Mouse (Mus musculus) hematopoietic stem cell, adult 5-6 weeks (primary cell): ENCODE results near the gene Dnajb13. TPM values are rescaled to one million over a fixed set of nuclear protein-coding genes. Genes with fewer than 3 reads are reported as not detected.
A peak's percentile ranks its signal among the peaks of the same experiment; 100 is the strongest.
"Not testable (repeated sequence)": the region's sequence is repeated elsewhere in the genome, so short reads cannot be mapped to it uniquely, and the experiment has no call there.

Experiments
- ATAC-seq, 2 experiments: fragments of 125-278 bp in 1 of 2; replicated peaks in 1 of 2; 2 replicates each; pipeline ENCODE4 v1.8.0; 2016 to 2017; ENCODE audit warnings: inconsistent platforms in 2 of 2, mild to moderate bottlenecking in 2 of 2, moderate number of reproducible peaks in 2 of 2, low read depth in 1 of 2, moderate TSS enrichment in 1 of 2; ENCODE audit not compliant: low FRiP score in 2 of 2, poor library complexity in 2 of 2, severe bottlenecking in 2 of 2, insufficient read depth in 1 of 2, low TSS enrichment in 1 of 2
- total RNA-seq: library from RNA; stranded (forward); fragments of 172-1452, 232-1000 nt; gene quantifications from 2 replicates; pipeline ENCODE4 v1.2.3, GENCODE M21; 2017

Gene Dnajb13
- total RNA-seq, 1 experiment from 2014 or later = 0.25 TPM

DNA sequence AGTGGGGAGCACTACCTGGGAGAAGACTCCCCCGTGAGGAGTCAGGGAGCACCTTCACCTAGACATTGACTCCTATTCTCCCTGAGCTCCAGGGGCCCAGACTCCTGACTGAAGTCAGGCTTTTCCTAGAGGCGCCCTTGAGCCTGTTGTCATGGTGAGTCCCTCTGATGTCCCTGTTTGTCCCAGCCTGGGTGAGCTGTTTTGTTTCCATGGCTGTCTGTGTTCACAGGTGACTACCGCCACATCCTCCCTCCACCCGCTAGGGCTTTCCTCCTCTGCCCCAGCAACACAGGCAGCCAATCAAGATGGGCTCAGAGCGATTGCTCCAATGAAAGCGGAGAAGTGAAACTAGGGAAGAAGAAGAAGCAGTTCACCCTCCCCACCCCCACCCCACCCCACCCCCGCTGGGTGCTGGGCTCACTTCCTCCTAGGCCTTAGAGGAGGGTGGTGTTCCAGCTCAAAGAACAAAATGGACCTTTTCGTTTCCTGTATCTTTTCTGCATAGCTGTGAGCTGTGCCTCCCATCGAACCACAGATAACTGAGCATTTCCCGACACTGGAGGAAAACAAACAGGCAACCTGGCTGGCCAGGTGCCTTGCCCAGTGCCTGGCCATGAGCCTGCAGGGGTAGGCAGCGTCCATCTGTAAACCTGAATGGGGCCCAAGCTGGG lies 19.0 kb downstream of the Dnajb13 start:
- peak; percentile 69 to 80 for ATAC-seq

DNA sequence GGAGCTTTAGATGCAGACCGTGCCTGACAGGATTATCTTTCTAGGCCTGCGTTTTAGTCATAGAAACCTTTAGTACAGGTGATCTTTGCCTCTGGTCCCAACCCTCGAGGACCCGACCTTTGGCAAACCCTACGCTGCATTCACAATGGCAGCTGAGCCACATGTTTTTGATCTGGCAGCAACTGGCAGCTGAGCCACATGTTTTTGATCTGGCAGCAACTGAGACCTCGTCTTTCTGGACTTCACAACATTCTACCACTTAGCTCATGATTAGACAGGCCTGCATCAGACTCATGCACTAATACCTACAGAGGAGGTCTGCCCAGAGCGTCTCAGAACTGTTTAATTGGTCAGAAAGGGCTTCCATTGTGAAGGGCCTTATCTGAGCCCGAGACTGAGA lies 19.7 kb downstream of the Dnajb13 start:
- no peak for ATAC-seq

DNA sequence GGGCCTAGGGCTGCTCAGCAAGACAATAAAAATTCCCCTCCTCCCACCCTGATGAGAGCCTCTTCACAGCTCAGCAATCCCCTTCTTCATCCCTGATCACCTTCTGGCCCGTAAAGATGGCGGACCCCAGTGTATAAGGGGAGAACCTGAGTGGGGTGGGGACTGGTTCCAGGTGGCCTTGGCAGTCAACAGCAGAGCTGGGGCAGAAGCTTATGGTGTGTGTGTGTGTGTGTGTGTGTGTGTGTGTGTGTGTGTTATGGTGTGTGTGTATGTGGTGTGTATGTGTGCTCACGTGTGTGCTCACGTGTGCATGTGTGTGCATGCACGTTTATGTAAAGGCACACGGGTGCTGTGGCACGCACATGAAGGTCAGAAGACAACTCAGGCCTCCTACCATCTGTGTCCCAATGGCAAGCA lies 20.3 kb downstream of the Dnajb13 start:
- no peak for ATAC-seq

DNA sequence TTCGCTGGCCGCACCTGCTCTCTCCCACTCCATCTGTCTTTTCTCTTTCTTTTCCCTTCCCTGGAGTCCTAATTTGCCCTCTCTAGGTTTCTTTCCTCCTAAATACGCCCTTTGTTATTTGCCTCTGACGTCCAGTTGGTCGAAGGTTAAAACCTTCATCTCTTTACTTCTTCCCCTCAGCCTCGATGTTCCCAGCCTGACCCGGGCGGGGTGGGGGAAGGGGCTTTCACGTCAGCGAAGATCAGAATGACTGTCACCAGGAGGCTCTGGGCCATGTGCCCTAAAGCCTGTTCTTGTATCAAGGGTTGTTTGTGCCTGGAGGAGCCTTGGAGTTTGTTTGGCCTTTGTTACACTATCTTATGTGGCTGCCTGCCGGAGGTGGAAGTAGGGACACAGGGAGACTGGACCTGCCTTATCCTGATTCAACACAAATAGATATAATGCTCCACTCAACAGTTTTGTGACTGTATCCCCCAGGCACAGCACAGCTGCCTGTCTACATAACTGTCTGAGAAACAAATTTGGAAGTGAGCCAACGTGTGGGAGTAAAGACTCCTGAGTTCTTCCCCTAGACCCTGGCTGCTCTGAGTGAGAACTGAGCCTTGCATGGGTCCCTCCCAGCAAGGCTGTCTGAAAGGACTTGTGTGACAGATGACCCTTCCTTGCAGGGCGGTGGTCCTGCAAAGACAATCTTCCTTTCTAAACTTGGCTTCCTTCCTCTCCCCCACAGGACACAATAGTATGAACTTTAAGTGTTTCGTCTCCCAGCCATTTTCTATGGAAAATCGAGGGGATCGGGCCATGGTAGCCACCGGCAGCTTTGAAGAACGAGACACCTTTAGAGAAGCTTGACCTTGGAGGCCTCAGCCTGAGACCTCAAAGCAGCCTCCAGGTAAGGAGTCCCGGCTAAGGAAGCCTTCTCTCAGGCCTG lies 21.0 kb downstream of the Dnajb13 start:
- peak in 1 of 2 experiments; percentile 3; a peak in 1 of 4 replicates for ATAC-seq

DNA sequence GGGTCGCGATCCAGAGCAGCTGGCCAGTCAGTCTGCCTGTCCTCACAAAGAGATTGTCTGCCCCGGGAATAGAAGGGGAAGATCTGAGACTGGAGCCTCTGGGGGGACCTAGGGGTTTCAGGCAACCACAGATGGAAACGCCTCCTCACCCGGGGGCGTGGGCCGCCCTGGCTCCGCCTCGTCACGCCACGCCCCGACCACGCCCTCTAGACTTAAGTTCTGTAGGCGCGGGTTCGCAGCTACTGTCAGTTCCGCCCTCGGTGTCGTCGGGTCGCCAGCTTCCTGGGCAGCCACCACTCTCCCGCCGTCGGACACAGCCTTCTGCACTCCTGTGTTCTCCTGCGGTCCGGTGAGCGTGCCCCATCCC lies 21.7 kb downstream of the Dnajb13 start, which contains the start of gene Ucp2:
Gene Ucp2 (plus strand): TSS at position 221 of the 367 bp plus-strand sequence.
- peak; percentile 76 for ATAC-seq

DNA sequence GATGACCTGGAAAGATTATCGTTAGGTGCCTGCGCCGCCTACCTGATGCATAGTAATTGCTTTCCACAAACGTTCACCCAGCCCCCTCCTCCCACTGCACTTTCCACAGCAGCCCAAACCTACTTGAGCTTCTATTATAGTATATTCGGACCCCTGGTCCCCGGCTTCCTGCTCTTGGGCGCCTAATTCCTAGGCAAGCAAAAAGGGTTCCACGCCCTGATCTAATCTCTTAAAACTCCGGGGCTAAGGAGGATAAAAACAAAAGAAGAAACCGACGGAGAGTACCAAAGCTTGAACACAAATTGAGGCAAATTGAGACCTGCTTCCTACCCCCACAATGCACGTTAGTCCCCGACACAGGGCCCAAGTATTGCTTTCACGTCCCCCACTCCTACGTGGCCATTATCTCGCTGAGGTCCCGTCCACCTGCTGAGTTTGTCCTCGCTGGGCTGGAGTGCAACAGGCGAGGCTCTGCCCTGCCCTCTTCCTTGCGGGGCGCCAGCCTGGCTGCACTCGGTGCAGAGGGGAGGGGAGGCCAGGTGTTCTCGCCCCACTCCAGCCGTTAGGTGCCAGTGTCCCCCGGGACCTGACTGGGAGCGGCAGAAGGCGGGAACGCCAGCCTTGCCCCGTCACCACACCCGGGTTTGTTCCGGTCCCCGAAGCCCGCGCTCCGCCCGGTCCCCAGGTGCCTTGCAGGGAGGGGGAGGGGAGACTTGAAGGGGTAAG lies 22.2 kb downstream of the Dnajb13 start:
- peak in 1 of 2 experiments; percentile 3; a peak in 2 of 4 replicates for ATAC-seq

DNA sequence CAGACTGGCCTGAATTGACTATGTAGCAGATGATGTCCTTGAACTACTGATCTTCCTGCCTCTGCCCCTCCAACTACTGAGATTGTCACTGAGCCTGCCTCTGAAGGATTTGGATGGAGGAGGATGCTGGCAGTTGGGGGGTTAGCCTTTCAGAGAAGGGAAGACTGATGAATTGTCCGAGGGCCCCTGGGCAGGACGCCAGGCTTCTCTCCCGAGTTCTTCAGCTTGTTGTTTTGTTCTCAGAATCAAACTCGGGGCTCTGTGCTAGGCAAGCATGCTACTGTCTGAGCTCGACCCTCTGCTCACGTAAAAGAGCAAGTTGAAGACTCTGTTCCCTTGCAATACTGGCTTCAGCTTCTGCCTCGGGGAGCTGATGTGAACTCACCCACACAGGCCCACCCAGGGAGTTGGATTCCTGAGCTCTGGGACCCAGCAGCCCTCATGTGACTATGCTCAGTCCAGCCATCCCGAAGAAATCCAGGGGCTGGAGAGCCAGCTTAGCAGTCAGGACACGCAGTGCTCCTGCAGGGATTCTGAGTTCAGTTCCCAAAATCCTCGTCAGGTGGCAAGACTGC lies 26.2 kb downstream of the Dnajb13 start:
- no peak for ATAC-seq

DNA sequence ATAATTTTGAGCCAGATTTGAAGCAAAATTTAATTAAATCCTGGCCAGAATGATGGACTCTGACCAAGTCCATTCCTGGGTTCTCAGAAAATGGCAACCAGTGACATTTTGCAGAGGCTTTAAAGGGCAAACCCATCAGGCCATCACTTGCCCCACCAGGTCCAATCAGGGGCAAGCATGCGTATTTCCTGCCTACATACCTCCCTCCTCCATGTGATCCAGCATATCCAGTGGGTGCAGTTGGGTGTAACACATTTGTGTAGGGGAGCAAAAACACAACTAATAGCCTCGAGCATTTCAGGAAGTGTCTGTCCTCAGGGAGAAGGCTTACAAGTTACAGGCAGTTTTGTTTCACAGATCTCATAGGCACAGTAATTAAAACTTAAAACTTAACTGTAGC lies 27.5 kb downstream of the Dnajb13 start:
- ATAC-seq = no peak

DNA sequence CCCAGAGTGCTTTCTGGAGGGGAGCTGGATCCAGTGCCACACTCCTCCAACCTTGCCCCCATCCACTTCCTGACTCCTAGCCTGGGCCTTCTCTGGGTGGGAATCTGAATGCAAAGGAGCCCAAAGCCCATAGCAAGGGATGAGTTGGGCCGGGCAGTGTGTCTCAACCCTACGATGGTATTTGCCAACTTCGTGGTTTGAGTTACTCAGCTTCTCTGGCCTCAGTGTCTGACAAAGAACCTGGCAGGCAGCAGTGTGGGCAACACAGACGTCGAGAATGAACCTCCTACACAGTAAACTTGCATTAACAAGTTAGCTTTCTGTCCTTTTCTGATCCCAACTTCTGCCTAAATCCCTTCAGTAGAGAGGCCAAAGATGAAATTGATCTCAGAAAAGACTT lies 30.3 kb downstream of the Dnajb13 start:
- ATAC-seq = no peak; a peak in 1 of 4 replicates

DNA sequence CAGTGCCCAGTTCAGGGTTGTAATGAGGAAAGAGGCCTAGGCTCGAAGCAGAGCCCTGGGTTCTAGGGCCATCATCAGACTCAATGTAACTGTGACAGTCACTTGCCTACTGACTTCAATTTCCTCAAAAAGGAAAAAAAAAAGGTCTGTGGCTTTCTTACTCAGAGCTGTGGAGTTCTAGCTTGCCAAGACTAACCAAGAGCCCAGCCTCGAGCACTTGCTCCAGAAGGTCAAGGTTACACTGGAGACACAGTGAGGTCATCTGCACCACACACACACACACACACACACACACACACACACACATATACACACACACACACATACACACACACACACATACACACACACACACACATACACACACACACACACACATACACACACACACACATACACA lies 32.7 kb downstream of the Dnajb13 start:
- not testable (repeated sequence) for ATAC-seq

DNA sequence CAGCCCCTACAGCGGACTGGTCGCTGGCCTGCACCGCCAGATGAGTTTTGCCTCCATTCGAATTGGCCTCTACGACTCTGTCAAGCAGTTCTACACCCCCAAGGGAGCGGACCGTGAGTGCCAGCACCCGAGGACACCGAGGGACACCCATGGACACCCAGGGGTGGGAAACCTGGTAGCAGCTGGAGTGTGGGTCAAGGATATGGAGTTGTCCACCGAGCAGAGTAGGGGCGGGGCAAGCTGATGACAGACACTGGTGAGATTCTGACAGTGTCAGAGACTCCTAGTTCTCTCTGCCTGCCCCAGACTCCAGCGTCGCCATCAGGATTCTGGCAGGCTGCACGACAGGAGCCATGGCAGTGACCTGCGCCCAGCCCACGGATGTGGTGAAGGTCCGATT lies 34.6 kb downstream of the Dnajb13 start:
- no peak for ATAC-seq

DNA sequence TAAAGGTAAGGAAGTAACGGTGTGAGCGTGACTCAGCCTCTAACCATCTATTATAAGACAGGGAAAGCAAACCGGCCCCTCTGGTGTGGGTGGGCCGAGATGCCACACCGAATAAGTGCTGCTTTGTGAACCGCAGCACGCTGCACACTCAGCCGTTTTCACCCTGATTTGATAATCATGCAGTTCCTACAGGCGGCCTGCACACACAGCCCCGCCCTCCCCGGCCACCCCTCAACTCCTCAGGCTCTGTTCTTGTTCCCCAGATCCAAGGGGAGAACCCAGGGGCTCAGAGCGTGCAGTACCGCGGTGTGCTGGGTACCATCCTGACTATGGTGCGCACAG lies 35.0 kb downstream of the Dnajb13 start:
- ATAC-seq = no peak

DNA sequence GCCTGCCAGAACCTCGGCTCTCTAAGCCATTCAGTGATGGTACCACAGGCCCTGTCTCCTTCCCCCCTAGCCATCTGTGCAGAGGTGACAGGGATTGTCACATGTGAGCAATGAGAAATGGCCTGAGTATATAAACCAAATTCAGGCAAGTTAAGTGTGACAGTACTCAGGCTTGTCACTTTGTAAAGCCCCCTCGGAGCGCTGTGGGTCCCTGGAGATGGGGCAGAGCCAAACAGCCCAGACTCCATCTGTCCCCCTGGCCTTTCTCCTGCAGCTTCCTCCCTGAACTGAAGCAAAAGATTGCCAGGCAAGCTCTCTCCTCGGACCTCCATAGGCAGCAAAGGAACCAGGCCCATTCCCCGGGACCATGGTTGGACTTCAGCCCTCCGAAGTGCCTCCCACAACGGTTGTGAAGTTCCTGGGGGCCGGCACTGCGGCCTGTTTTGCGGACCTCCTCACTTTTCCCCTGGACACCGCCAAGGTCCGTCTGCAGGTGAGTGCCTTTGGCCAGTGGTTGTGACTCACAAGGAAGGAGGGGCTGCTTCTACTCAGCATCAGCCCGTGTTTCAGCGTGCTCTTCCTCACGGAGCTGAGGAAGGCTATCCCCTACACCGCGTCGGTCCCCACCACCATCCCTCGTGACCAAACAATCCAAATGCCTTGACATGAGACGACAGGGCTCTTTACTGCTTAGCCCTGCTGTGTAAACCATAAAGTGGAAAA lies 35.5 kb downstream of the Dnajb13 start:
- no peak for ATAC-seq

DNA sequence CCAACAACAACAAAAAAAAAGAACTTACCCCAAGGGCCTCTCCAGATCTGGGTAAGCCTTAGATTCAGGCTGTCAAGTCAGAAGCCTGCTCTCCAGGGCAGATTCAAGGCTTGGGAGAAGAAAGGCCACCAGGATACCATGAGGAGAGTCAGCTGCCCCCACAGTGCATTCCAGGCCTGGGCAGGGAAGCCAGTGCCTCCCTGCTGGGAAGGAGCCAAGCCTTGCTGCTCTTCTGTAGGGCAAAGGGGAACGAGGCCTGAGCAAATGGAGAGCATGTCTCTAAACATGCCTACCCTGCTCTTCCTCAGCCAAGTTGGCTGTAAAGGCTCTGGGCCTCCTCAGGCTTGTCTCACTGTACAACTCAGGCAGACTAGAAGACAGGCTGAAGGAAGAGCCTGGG lies 40.1 kb downstream of the Dnajb13 start:
- no peak for ATAC-seq

DNA sequence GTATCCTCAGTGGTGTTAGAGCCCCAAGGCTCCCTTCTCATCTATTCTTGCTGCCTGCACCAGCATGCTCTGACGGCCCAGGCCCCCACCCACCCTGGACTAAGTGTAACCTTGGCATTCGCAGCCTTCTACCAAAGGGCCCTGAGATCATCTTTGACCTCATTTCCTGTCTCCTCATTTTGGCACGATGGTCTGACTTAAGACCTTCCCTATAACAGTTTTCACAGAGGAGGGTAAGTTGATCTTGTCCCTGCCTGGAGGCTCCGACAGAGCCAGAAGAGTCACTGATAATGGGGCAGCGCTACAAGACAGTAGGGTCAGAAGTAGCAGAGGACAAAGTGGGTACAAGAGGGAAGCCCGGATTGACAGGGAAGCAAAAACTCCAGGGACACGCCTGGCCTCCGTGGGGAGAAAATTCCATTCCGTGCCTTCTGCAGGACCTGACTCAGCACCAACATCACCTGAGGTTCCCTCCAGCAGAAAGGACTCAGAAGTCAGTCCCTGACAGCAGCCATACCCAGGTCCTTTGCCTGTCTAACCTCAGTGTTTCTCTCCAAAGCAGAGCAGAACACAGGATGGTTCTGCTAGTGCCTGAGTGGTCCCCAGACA lies 40.8 kb downstream of the Dnajb13 start:
- no peak for ATAC-seq

DNA sequence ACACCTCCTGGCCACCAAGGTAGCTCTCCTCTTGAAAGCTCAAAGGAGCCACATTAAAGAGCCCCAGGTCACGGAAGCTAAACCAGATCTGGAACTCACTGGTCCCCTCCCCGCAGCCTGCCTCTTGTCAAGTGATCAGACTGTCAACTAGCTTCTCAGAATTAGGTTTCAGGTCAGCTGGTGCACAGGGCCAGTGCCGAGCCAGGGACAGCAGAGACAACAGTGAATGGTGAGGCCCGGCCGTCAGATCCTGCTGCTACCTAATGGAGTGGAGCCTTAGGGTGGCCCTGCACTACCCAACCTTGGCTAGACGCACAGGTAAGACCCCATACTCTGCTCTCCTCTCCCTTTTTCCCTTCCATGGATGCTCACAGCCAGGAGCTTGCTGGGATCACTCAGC lies 42.0 kb downstream of the Dnajb13 start, which contains the start of gene Ucp3:
Gene Ucp3 (plus strand): TSS at position 214 of the 400 bp plus-strand sequence.
- ATAC-seq = no peak

DNA sequence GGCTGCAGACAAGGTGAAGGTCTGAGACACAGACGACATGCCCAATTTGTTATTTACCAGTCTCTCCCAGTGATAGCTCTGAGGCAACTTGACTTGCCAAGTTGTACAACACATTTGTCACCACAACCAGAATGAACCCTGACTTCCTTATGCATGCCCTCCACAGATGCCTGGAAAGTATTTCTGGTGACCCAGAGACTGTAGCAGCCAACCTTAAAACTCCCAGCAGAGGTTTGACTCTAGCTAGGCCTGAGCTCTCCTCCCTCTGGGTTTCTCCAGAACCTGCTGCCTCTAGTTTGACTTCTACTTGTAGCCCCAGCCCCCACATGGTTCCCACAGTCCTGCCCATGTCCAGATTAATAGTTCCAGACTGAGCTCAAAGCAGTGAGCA lies 43.4 kb downstream of the Dnajb13 start:
- ATAC-seq = no peak
